Mouse (Mus musculus): Measurements from ENCODE around the gene Ankrd22. TPM values are rescaled to one million over a fixed set of nuclear protein-coding genes. Genes with fewer than 3 reads are reported as not detected.

The Ankrd22 gene
- polyA plus RNA-seq, 1 experiment from 2014 or later, result 0.10 TPM

GRCm38 (mm10) chr19:34139431-34140046, 26.3 kb downstream of the Ankrd22 start:
- no peak overlapping the region for H3K27ac ChIP-seq
- H3K27me3 ChIP-seq, result no peaks in the 10 kb centered on the region
- no peaks in the 10 kb centered on the region for H3K36me3 ChIP-seq
- no peaks in the 10 kb centered on the region for H3K4me1 ChIP-seq (replicated peaks)
- H3K9ac ChIP-seq, result no peak overlapping the region
- ATAC-seq (replicated peaks; ENCODE audit: insufficient number of reproducible peaks, insufficient read depth, low FRiP score, low read depth), result no peak
- no peak overlapping the region for H3K4me2 ChIP-seq
- H3K4me3 ChIP-seq, result no peak overlapping the region
- H3K9me3 ChIP-seq (replicated peaks), result no peaks in the 10 kb centered on the region
- WGBS, result 68% methylated on average over 3 of the region's 3 CpGs

DNA sequence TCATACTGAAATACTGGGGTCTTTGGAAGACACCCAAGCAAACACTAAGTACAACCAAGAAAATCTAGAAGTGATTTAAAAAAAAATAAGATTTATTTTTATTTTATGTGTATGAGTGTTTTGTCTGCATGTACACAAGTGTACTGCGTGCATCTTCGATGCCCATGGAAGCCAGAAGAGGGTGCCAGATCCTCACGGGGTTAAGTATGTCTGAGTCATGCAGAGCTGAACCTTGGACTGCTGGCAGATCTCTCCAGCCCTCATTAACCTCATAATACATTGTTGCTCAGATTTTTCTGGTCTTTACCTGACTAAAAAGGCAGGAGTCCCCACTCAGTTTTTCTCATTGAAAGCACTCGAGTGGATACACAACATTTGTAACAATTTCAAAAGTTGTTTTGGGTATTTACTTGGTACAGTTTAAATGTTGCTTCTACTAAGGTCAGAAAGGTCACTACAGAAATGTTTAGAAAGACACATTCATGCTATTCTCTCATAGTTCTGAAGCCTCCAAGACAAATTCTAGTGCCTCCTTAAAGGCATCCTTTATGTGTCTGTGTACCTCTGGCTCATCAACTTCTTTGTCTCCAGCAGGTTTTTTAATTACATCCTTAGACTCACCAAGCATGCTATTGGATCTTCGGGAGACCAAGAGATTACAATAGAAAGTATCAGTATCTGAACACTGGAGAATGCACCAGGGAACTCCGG, 27.0 kb downstream of the Ankrd22 start:
- H3K4me2 ChIP-seq, result no peak overlapping the region
- no peaks in the 10 kb centered on the region for H3K4me1 ChIP-seq (replicated peaks)
- no peaks in the 10 kb centered on the region for H3K36me3 ChIP-seq
- H3K9me3 ChIP-seq (replicated peaks), result no peaks in the 10 kb centered on the region
- H3K27ac ChIP-seq, result no peak overlapping the region
- no peaks in the 10 kb centered on the region for H3K27me3 ChIP-seq
- no peak overlapping the region for H3K4me3 ChIP-seq
- no peak for ATAC-seq (replicated peaks; ENCODE audit: insufficient number of reproducible peaks, insufficient read depth, low FRiP score, low read depth)
- WGBS, result 82% methylated on average over 6 of the region's 6 CpGs
- H3K9ac ChIP-seq, result no peak overlapping the region

GRCm38 (mm10) chr19:34120107-34120731, 45.6 kb downstream of the Ankrd22 start:
- 47% methylated on average over 3 of the region's 3 CpGs for WGBS
- no peaks in the 10 kb centered on the region for H3K9me3 ChIP-seq (replicated peaks)
- no peaks in the 10 kb centered on the region for H3K4me1 ChIP-seq (replicated peaks)
- H3K9ac ChIP-seq, result no peak overlapping the region
- H3K36me3 ChIP-seq, result no peaks in the 10 kb centered on the region
- no peak overlapping the region for H3K27ac ChIP-seq
- H3K27me3 ChIP-seq, result no peaks in the 10 kb centered on the region
- no peak overlapping the region for H3K4me3 ChIP-seq
- ATAC-seq (replicated peaks; ENCODE audit: insufficient number of reproducible peaks, insufficient read depth, low FRiP score, low read depth), result no peak
- H3K4me2 ChIP-seq, result no peak overlapping the region

DNA sequence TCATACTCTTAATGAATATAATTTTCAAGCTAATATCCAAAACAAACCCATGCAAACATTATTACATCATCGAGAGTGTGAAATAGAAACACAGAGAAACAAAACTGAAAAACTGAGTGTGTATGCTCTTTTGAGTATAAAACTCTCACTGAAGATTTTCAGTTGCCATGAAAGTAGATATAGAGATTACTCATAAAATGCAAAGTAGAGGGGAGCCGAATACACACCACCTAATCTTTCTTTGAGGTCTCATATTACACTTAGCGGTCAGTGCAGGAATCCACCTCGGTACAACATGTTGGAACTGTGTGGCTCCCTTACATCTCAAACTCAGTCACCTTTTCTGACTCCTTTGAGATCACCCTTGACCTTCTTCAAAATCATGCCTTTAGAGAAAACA, 46.2 kb downstream of the Ankrd22 start:
- ATAC-seq (replicated peaks; ENCODE audit: insufficient number of reproducible peaks, insufficient read depth, low FRiP score, low read depth), result no peak
- no peak overlapping the region for H3K4me2 ChIP-seq
- WGBS, result 59% methylated on average over 4 of the region's 4 CpGs
- no peaks in the 10 kb centered on the region for H3K27me3 ChIP-seq
- no peak overlapping the region for H3K27ac ChIP-seq
- H3K9me3 ChIP-seq (replicated peaks), result no peaks in the 10 kb centered on the region
- no peak overlapping the region for H3K4me3 ChIP-seq
- H3K36me3 ChIP-seq, result no peaks in the 10 kb centered on the region
- H3K4me1 ChIP-seq (replicated peaks), result 0 out of 2 replicates have a peak, but pooled peaks cover 2% of the 10 kb centered on the region
- H3K9ac ChIP-seq, result no peak overlapping the region

DNA sequence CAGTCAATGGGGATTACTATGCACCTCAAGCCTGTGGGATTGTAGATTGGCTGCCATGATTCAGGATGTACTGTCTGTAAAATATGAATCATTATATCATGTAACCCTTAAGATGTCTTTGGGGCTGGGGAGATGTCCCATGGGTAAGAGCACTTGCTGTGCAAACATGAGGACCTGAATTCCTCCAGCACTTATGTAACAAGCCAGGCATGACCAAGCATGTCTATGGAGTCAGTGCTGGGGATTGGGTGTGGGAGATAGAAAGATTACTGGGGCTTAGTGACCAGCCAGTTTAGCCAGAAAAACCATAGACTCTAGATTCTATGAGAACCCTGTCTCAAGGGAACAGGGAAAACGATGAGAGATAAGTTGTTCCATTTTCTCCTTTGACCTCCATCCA, 46.8 kb downstream of the Ankrd22 start:
- Histone ChIP-seq H3K4me3 (no peak overlapping the region), H3K9me3 (replicated peaks) (no peaks in the 10 kb centered on the region), H3K27me3 (no peaks in the 10 kb centered on the region), H3K9ac (no peak overlapping the region), H3K4me1 (replicated peaks) (0 out of 2 replicates have a peak, but pooled peaks cover 2% of the 10 kb centered on the region), H3K4me2 (no peak overlapping the region), H3K27ac (no peak overlapping the region), H3K36me3 (no peaks in the 10 kb centered on the region)
- 70% methylated on average over 1 of the region's 1 CpGs for WGBS
- no peak for ATAC-seq (replicated peaks; ENCODE audit: insufficient number of reproducible peaks, insufficient read depth, low FRiP score, low read depth)

DNA sequence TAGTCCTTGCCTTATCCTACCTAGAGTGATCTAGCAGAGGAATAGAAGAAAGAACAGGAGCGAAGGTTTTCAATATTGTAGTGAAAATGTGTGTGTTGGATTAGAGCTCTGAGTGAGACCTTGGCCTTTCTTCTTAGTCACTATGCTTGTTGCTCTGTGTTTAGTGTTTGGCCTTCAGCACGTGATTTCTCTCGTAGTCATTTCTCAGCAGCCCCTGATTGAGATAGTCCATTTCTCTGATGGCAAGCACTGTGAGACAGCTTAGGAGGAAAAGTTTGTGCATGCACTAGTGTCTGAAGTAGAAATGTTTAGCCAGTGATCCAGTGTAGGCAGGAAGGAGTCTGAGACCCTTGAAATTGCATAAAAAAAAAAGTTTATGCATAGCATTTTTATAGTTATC, 61.0 kb downstream of the Ankrd22 start:
- H3K4me1 ChIP-seq (replicated peaks), result no peaks in the 10 kb centered on the region
- WGBS, result 88% methylated on average over 3 of the region's 3 CpGs

GRCm38 (mm10) chr19:34101888-34102287, 64.0 kb downstream of the Ankrd22 start:
- H3K27ac ChIP-seq, result no peak overlapping the region
- no peaks in the 10 kb centered on the region for H3K4me1 ChIP-seq (replicated peaks)
- no peak for ATAC-seq (replicated peaks; ENCODE audit: insufficient number of reproducible peaks, insufficient read depth, low FRiP score, low read depth)
- H3K27me3 ChIP-seq, result no peaks in the 10 kb centered on the region
- no peaks in the 10 kb centered on the region for H3K9me3 ChIP-seq (replicated peaks)
- WGBS, result 85% methylated on average over 7 of the region's 7 CpGs
- H3K9ac ChIP-seq, result no peak overlapping the region
- no peak overlapping the region for H3K4me3 ChIP-seq
- H3K4me2 ChIP-seq, result no peak overlapping the region
- H3K36me3 ChIP-seq, result no peaks in the 10 kb centered on the region

More for the DNA sequence above, 61.0 kb downstream of the Ankrd22 start:
- Histone ChIP-seq H3K4me3 (no peak overlapping the region), H3K9me3 (replicated peaks) (no peaks in the 10 kb centered on the region), H3K4me2 (no peak overlapping the region), H3K9ac (no peak overlapping the region), H3K27ac (no peak overlapping the region), H3K36me3 (no peaks in the 10 kb centered on the region), H3K27me3 (no peaks in the 10 kb centered on the region)
- ATAC-seq (replicated peaks; ENCODE audit: insufficient number of reproducible peaks, insufficient read depth, low FRiP score, low read depth), result no peak

DNA sequence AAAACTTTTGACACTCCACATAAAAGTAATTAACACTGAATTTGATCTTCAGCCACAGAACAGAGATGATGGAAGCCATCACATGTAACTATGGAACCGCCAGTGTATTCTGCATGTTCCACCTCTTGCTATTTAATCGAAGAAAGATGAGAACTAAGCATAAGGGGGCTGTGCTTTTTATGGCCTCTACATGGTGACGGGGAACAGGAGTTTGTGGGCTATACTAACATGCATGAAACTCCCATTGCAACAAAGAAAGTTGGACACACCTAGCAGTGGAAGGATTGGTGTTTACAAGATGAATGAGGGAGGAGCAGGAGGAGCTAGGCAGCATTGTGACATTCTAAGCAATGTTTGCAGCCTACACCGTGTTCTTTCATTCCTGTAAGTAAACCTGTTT, 65.2 kb downstream of the Ankrd22 start, which contains the start of gene Lipm:
TSS of gene Lipm (plus strand) at position 301 of the 400 bp plus-strand sequence.
- Histone ChIP-seq H3K27me3 (no peaks in the 10 kb centered on the region), H3K9ac (no peak within 1 kb of the TSS), H3K4me3 (no peak within 1 kb of the TSS), H3K9me3 (replicated peaks) (no peaks in the 10 kb centered on the region), H3K4me1 (replicated peaks) (no peaks in the 10 kb centered on the region), H3K36me3 (no peaks in the 10 kb centered on the region), H3K27ac (no peak within 1 kb of the TSS), H3K4me2 (no peak within 1 kb of the TSS)
- no peak for ATAC-seq (replicated peaks; ENCODE audit: insufficient number of reproducible peaks, insufficient read depth, low FRiP score, low read depth)
- 76% methylated on average over 4 of the region's 4 CpGs for WGBS

DNA sequence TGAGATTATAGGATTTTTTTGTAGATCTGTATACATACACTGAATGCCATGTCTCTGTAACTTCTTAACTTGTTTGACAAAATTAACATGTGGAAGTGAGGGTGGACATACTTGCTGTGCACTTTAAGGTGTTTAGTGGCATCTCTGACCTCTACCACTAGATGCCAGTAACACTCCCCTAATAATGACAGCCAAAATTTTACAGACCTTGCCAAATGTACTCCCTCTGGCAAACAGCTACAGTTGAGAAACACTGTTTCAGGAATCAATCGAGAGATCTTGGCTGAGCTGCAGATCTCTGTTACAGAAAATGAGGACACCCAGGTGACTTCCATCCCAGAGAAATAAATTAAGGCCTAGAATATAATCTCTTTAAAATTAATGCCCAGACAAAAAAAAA, 69.6 kb downstream of the Ankrd22 start:
- Histone ChIP-seq H3K36me3 (no peaks in the 10 kb centered on the region), H3K27me3 (no peaks in the 10 kb centered on the region), H3K27ac (no peak overlapping the region), H3K4me3 (no peak overlapping the region), H3K9ac (no peak overlapping the region), H3K9me3 (replicated peaks) (no peaks in the 10 kb centered on the region), H3K4me1 (replicated peaks) (no peaks in the 10 kb centered on the region), H3K4me2 (no peak overlapping the region)
- no peak for ATAC-seq (replicated peaks; ENCODE audit: insufficient number of reproducible peaks, insufficient read depth, low FRiP score, low read depth)
- 49% methylated on average over 1 of the region's 1 CpGs for WGBS

DNA sequence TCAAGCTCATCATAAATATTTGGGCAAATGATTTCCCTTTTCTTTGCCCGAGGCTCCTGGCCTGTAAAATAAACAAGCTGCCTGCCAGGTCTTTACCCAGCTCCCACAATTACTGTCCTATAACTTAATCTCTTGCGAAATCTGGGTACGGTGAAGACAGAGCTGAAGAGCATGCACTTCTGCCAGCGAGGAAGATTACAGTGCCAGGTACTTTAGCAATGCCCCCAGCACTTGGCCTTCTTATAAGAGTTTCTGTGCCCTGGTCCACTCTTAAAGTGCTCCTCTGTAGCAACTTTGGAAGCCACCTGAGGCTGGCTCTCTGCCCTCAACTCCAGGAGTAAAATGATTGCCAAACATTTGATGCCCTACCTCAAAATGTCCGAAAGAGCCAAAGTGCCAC, 70.5 kb downstream of the Ankrd22 start:
- H3K27me3 ChIP-seq, result no peaks in the 10 kb centered on the region

DNA sequence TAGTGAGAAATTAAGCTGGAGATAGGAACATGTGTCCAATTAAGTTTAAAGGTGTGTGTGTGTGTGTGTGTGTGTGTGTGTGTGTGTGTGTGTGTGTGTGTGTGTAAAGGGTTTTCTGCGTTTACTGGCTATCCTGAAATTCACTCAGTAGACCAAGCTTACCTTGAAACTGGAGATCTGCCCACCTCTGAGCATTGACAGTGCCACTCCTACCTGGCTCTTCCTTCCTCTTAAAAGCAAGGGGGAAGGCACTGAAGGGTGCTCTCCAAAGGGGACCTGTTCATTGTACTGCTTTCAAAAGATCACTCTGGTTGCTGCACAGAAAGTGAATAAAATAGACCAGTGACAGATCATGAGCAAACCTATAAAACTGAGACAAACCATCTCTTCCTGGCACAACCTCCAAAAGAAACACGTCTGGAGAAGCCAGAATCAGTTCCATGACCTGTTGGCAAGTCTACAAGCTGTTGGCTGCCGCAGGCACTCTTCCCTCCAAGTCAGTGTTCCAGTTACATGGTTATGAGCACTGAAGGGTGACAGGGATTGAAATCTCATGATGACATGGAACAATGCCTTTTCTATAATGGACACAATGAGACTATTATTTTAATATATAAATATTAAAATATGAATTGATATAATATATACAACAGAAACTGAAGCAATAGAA, 76.7 kb downstream of the Ankrd22 start:
- no peak overlapping the region for H3K4me3 ChIP-seq
- no peaks in the 10 kb centered on the region for H3K4me1 ChIP-seq (replicated peaks)
- no peak overlapping the region for H3K27ac ChIP-seq
- H3K27me3 ChIP-seq, result no peaks in the 10 kb centered on the region
- 73% methylated on average over 3 of the region's 3 CpGs for WGBS
- no peak overlapping the region for H3K4me2 ChIP-seq
- no peak for ATAC-seq (replicated peaks; ENCODE audit: insufficient number of reproducible peaks, insufficient read depth, low FRiP score, low read depth)
- H3K36me3 ChIP-seq, result no peaks in the 10 kb centered on the region
- no peak overlapping the region for H3K9ac ChIP-seq
- H3K9me3 ChIP-seq (replicated peaks), result no peaks in the 10 kb centered on the region

More for the DNA sequence above, 70.5 kb downstream of the Ankrd22 start:
- Histone ChIP-seq H3K36me3 (no peaks in the 10 kb centered on the region), H3K27ac (no peak overlapping the region), H3K9me3 (replicated peaks) (no peaks in the 10 kb centered on the region), H3K4me2 (no peak overlapping the region), H3K9ac (no peak overlapping the region), H3K4me1 (replicated peaks) (no peaks in the 10 kb centered on the region), H3K4me3 (no peak overlapping the region)
- ATAC-seq (replicated peaks; ENCODE audit: insufficient number of reproducible peaks, insufficient read depth, low FRiP score, low read depth), result no peak
- WGBS, result 72% methylated on average over 5 of the region's 5 CpGs
